Mouse (Mus musculus): ENCODE data around the gene Zfr2.

DNA sequence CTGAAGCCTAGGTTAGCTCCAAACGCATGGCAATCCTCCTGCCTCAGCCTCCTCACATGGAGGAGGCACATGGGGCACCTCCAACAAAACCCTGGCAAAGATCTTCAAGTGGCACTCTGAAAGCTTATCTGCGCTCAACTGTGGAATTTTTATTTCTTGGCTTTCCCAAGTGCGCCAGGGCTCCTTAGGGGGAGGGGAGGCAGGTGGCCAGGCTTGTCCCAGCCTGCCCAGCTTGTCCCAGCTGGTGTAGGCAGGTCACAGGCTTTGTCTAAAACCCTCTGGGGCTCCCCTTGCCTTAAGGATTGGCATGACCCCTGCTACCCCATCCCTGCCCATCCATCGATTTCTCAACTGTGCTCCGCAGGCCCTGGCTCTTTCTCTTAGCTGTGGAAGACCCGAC, 51.2 kb downstream of the Zfr2 start:
- TF ChIP-seq CTCF (IDR thresholded peaks at IDR 0.05; ENCODE audit: extremely low read depth, insufficient read depth, low read length) (no peak), POLR2A (IDR thresholded peaks at IDR 0.05; ENCODE audit: extremely low read depth, insufficient read depth, low read length) (no peak)
